Mouse (Mus musculus): ENCODE data around the gene Ttc9c. TPM values are rescaled to one million over a fixed set of nuclear protein-coding genes. Genes with fewer than 3 reads are reported as not detected.

Ttc9c gene
- polyA plus RNA-seq, 1 experiment, result 0.24 TPM

- TF ChIP-seq GATA1 (IDR thresholded peaks at IDR 0.05; ENCODE audit: low read length), result no peak
- no peak for TF ChIP-seq TAL1 (IDR thresholded peaks at IDR 0.05; ENCODE audit: low read length)
- Histone ChIP-seq H3K4me1 (ENCODE audit: control insufficient read depth) (peaks cover 45% of the 10 kb centered on the region), H3K4me3 (replicated peaks) (peak within 1 kb of the TSS; percentile 91), H3K9me3 (ENCODE audit: control insufficient read depth, low read length) (peaks cover 4% of the 10 kb centered on the region), H3K36me3 (ENCODE audit: control insufficient read depth) (peaks cover 85% of the 10 kb centered on the region), H3K27me3 (ENCODE audit: control insufficient read depth) (no peaks in the 10 kb centered on the region; the same call in 1 of the 2 replicates)
Observed at GRCm38 (mm10) chr19:8770567-8771270, 48.4 kb downstream of the Ttc9c start, which contains the start of gene Tmem223. Tmem223 (plus strand) TSS chr19:8770996.

GRCm38 (mm10) chr19:8765562-8765961 lies 53.6 kb downstream of the Ttc9c start:
- Histone ChIP-seq H3K9me3 (ENCODE audit: control insufficient read depth, low read length) (peaks cover 15% of the 10 kb centered on the region), H3K27me3 (ENCODE audit: control insufficient read depth) (peaks cover 3% of the 10 kb centered on the region; the same call in 1 of the 2 replicates), H3K36me3 (ENCODE audit: control insufficient read depth) (peaks cover 97% of the 10 kb centered on the region), H3K4me3 (replicated peaks) (no peak overlapping the region), H3K4me1 (ENCODE audit: control insufficient read depth) (peaks cover 6% of the 10 kb centered on the region)
- TF ChIP-seq GATA1 (IDR thresholded peaks at IDR 0.05; ENCODE audit: low read length), result no peak
- no peak for TF ChIP-seq TAL1 (IDR thresholded peaks at IDR 0.05; ENCODE audit: low read length)

DNA sequence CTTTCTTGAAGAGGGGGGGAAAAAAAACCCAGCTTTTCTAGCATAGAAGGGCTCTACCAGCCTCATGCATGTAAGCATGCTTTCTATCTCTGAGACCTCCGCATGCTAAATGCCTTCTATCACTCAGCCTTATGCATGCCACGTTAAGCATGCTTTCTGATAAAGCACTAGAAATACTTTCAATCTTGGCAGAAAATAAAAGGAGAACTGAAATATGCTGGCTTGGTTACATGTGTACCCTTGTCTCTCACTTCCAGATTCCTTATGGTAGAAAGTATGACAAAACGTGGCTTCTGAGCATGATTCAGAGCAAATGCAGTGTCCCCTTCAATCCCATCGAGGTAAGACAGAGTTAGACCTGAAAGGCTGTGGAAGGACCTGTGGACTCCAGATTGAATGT lies 55.9 kb downstream of the Ttc9c start:
- TF ChIP-seq TAL1 (IDR thresholded peaks at IDR 0.05; ENCODE audit: low read length), result no peak
- TF ChIP-seq GATA1 (IDR thresholded peaks at IDR 0.05; ENCODE audit: low read length), result no peak
- H3K4me3 ChIP-seq (replicated peaks), result no peak overlapping the region
- H3K9me3 ChIP-seq (ENCODE audit: control insufficient read depth, low read length), result peaks cover 15% of the 10 kb centered on the region
- H3K36me3 ChIP-seq (ENCODE audit: control insufficient read depth), result peaks cover 82% of the 10 kb centered on the region
- H3K27me3 ChIP-seq (ENCODE audit: control insufficient read depth), result peaks cover 3% of the 10 kb centered on the region; the same call in 1 of the 2 replicates
- H3K4me1 ChIP-seq (ENCODE audit: control insufficient read depth), result peaks cover 13% of the 10 kb centered on the region

- peaks cover 3% of the 10 kb centered on the region; the same call in 1 of the 2 replicates for H3K27me3 ChIP-seq (ENCODE audit: control insufficient read depth)
- H3K4me3 ChIP-seq (replicated peaks), result no peak overlapping the region
- peaks cover 61% of the 10 kb centered on the region for H3K36me3 ChIP-seq (ENCODE audit: control insufficient read depth)
- peaks cover 25% of the 10 kb centered on the region for H3K4me1 ChIP-seq (ENCODE audit: control insufficient read depth)
- TF ChIP-seq GATA1 (IDR thresholded peaks at IDR 0.05; ENCODE audit: low read length) (no peak), TAL1 (IDR thresholded peaks at IDR 0.05; ENCODE audit: low read length) (no peak)
- H3K9me3 ChIP-seq (ENCODE audit: control insufficient read depth, low read length), result peaks cover 12% of the 10 kb centered on the region
Observed at GRCm38 (mm10) chr19:8760757-8761156, 58.4 kb downstream of the Ttc9c start.

Other genes with a start within 250 kb of the Ttc9c start
- gene Slc22a8, start 228.1 kb downstream of the Ttc9c start, polyA plus RNA-seq (2012), result 0.01 TPM in 1 of 2 replicates, not detected in the other
- not detected in 2 replicates for gene Slc22a6, start 201.3 kb downstream of the Ttc9c start, polyA plus RNA-seq (2012)
- 0.01 TPM in 1 of 2 replicates, not detected in the other for gene Chrm1, start 155.5 kb downstream of the Ttc9c start, polyA plus RNA-seq (2012)
- 33.5 and 37.4 TPM in 2 replicates for gene Slc3a2, start 96.0 kb downstream of the Ttc9c start, polyA plus RNA-seq (2012)
- gene Wdr74, start 83.5 kb downstream of the Ttc9c start, polyA plus RNA-seq (2012), result 1.7 and 2.5 TPM in 2 replicates
- not detected in 2 replicates for gene 1700092M07Rik, start 78.6 kb downstream of the Ttc9c start, polyA plus RNA-seq (2012)
- 3.3 and 3.6 TPM in 2 replicates for gene Stx5a, start 77.9 kb downstream of the Ttc9c start, polyA plus RNA-seq (2012)
- gene Nxf1, start 62.3 kb downstream of the Ttc9c start, polyA plus RNA-seq (2012), result 2.9 and 3.0 TPM in 2 replicates
- gene Tmem223, start 48.3 kb downstream of the Ttc9c start, polyA plus RNA-seq (2012), result 4.9 and 5.0 TPM in 2 replicates
- 10.3 and 14.4 TPM in 2 replicates for gene Tmem179b, start 44.9 kb downstream of the Ttc9c start, polyA plus RNA-seq (2012)
- 4.1 and 4.7 TPM in 2 replicates for gene Taf6l, start 32.9 kb downstream of the Ttc9c start, polyA plus RNA-seq (2012)
- gene Polr2g, start 20.8 kb downstream of the Ttc9c start, polyA plus RNA-seq (2012), result 0.36 and 0.84 TPM in 2 replicates
- 0.06 and 0.07 TPM in 2 replicates for gene Zbtb3, start 16.8 kb downstream of the Ttc9c start, polyA plus RNA-seq (2012)
- 8.6 and 10.2 TPM in 2 replicates for gene Hnrnpul2, start 677 bp upstream of the Ttc9c start, polyA plus RNA-seq (2012)
- 0.10 TPM in 1 of 2 replicates, not detected in the other for gene AC129217.1, start 10.4 kb upstream of the Ttc9c start, polyA plus RNA-seq (2012)
- 4.6 and 6.4 TPM in 2 replicates for gene Bscl2, start 18.1 kb upstream of the Ttc9c start, polyA plus RNA-seq (2012)
- not detected in 2 replicates for gene Gng3, start 19.9 kb upstream of the Ttc9c start, polyA plus RNA-seq (2012)
- gene Lrrn4cl, start 31.4 kb upstream of the Ttc9c start, polyA plus RNA-seq (2012), result not detected in 2 replicates
- 19.4 and 19.7 TPM in 2 replicates for gene Ubxn1, start 52.2 kb upstream of the Ttc9c start, polyA plus RNA-seq (2012)
- gene Uqcc3, start 61.6 kb upstream of the Ttc9c start, polyA plus RNA-seq (2012), result 3.7 and 3.8 TPM in 2 replicates
- 0.01 and 0.03 TPM in 2 replicates for gene Lbhd1, start 64.4 kb upstream of the Ttc9c start, polyA plus RNA-seq (2012)
- not detected in 2 replicates for gene Gm49403, start 64.6 kb upstream of the Ttc9c start, polyA plus RNA-seq (2012)
- gene 1810009A15Rik, start 69.5 kb upstream of the Ttc9c start, polyA plus RNA-seq (2012), result 6.6 and 7.7 TPM in 2 replicates
- not detected in 2 replicates for gene Gm49416, start 69.6 kb upstream of the Ttc9c start, polyA plus RNA-seq (2012)
- 3.1 and 3.7 TPM in 2 replicates for gene Ints5, start 73.7 kb upstream of the Ttc9c start, polyA plus RNA-seq (2012)
- gene Ganab, start 78.7 kb upstream of the Ttc9c start, polyA plus RNA-seq (2012), result 1.9 and 2.5 TPM in 2 replicates
- gene B3gat3, start 101.0 kb upstream of the Ttc9c start, polyA plus RNA-seq (2012), result 15.8 and 16.4 TPM in 2 replicates
- 0.42 and 0.57 TPM in 2 replicates for gene Rom1, start 110.0 kb upstream of the Ttc9c start, polyA plus RNA-seq (2012)
- 1.3 and 1.4 TPM in 2 replicates for gene Eml3, start 110.2 kb upstream of the Ttc9c start, polyA plus RNA-seq (2012)
- 2.2 and 3.4 TPM in 2 replicates for gene Mta2, start 122.5 kb upstream of the Ttc9c start, polyA plus RNA-seq (2012)
- gene Tut1, start 134.5 kb upstream of the Ttc9c start, polyA plus RNA-seq (2012), result 1.6 TPM in 2 replicates
- gene Eef1g, start 147.7 kb upstream of the Ttc9c start, polyA plus RNA-seq (2012), result 5.4 and 8.2 TPM in 2 replicates
- 0.01 and 0.05 TPM in 2 replicates for gene Ahnak, start 170.0 kb upstream of the Ttc9c start, polyA plus RNA-seq (2012)

All from erythroblast, embryonic 14.5 days (primary cell).